Mouse (Mus musculus) gastrocnemius, postnatal 25 days (tissue): ENCODE results near the gene Olfr767. TPM values are rescaled to one million over a fixed set of nuclear protein-coding genes. Genes with fewer than 3 reads are reported as not detected.
"Not testable (repeated sequence)": the region's sequence is repeated elsewhere in the genome, so short reads cannot be mapped to it uniquely, and the experiment has no call there.

ENCODE experiments used
- DNase-seq: peaks from one replicate; pipeline ENCODE4 v3.0.0; 2022
- long read RNA-seq, 2 experiments: library from polyadenylated mRNA; stranded (forward); transcript quantifications; one replicate each; pipeline ENCODE4 v2.0.0; 2021
- total RNA-seq, 2 experiments: library from RNA; stranded (reverse); gene quantifications; 1 replicate in 1 of 2; 2 replicates in 1 of 2; pipeline ENCODE4 v1.2.3; 2021

Olfr767 gene
- total RNA-seq: not detected
- long read RNA-seq, experiment 1: 0 reads
- long read RNA-seq, experiment 2: 0 reads

GRCm38 (mm10) chr10:129082810-129083209 is at the start of gene Olfr767:
Olfr767 (minus strand) TSS chr10:129082910.
- not testable (repeated sequence) for DNase-seq

GRCm38 (mm10) chr10:129117761-129118160 is 35.1 kb upstream of the Olfr767 start, which contains the start of gene Olfr769:
Olfr769 (minus strand) TSS chr10:129117861.
- DNase-seq: no peak

- DNase-seq: no peak
Measured at GRCm38 (mm10) chr10:129115146-129115545, 32.4 kb upstream of the Olfr767 start.

GRCm38 (mm10) chr10:129101231-129101630 is 18.5 kb upstream of the Olfr767 start:
- no peak for DNase-seq

- no peak for DNase-seq
Measured at GRCm38 (mm10) chr10:129099275-129099674, 16.6 kb upstream of the Olfr767 start, which contains the start of gene Olfr768. Olfr768 (minus strand) TSS chr10:129099375.

GRCm38 (mm10) chr10:129068877-129069276 is 13.8 kb downstream of the Olfr767 start, which contains the start of gene Olfr766-ps1:
Olfr766-ps1 (minus strand) TSS chr10:129068977.
- DNase-seq: no peak

- DNase-seq: not testable (repeated sequence)
Measured at GRCm38 (mm10) chr10:129049898-129050297, 32.8 kb downstream of the Olfr767 start, which contains the start of gene Olfr765. Olfr765 (minus strand) TSS chr10:129049998.

GRCm38 (mm10) chr10:129039796-129040195 is 42.9 kb downstream of the Olfr767 start, which contains the start of gene Olfr764-ps1:
Olfr764-ps1 (minus strand) TSS chr10:129039896.
- DNase-seq: no peak

- no peak for DNase-seq
Measured at GRCm38 (mm10) chr10:129028343-129028742, 54.4 kb downstream of the Olfr767 start.

GRCm38 (mm10) chr10:129026018-129026662 is 56.6 kb downstream of the Olfr767 start:
- no peak for DNase-seq

Other genes starting within 250 kb of the Olfr767 start
- 1 to 10 TPM; 3.9 to 4.1 TPM for gene Gdf11, start 191.2 kb downstream of the Olfr767 start, total RNA-seq
- gene Cd63, start 181.9 kb downstream of the Olfr767 start, total RNA-seq: 100 to 1,000 TPM; 103 to 142 TPM
- gene Rdh5, start 160.0 kb downstream of the Olfr767 start, total RNA-seq: 1 to 10 TPM; 4.3 to 4.7 TPM
- 100 to 1,000 TPM; 152 to 165 TPM for gene Bloc1s1, start 158.9 kb downstream of the Olfr767 start, total RNA-seq
- gene Itga7, start 149.1 kb downstream of the Olfr767 start, total RNA-seq: 10 to 100 TPM; 63.5 to 67.3 TPM
- under 1 TPM in 1 of 2 experiments, not detected in 1; 0.23 TPM for gene Mettl7b, start 121.9 kb downstream of the Olfr767 start, total RNA-seq
- gene Olfr9, start 93.5 kb downstream of the Olfr767 start, total RNA-seq: not detected
- gene Olfr763, start 72.1 kb downstream of the Olfr767 start, total RNA-seq: not detected
- not detected for gene Olfr764-ps1, start 43.0 kb downstream of the Olfr767 start, total RNA-seq
- not detected for gene Olfr765, start 32.9 kb downstream of the Olfr767 start, total RNA-seq
- gene Olfr766-ps1, start 13.9 kb downstream of the Olfr767 start, total RNA-seq: not detected
- gene Olfr768, start 16.5 kb upstream of the Olfr767 start, total RNA-seq: not detected
- gene Olfr769, start 35.0 kb upstream of the Olfr767 start, total RNA-seq: not detected
- gene Olfr770, start 56.1 kb upstream of the Olfr767 start, total RNA-seq: not detected
- not detected for gene Olfr771, start 81.8 kb upstream of the Olfr767 start, total RNA-seq
- not detected for gene Olfr772, start 95.0 kb upstream of the Olfr767 start, total RNA-seq
- not detected for gene Olfr773, start 104.5 kb upstream of the Olfr767 start, total RNA-seq
- gene Olfr774, start 153.3 kb upstream of the Olfr767 start, total RNA-seq: not detected
- gene Olfr775, start 165.5 kb upstream of the Olfr767 start, total RNA-seq: not detected
- not detected for gene Olfr776, start 176.2 kb upstream of the Olfr767 start, total RNA-seq
- gene Olfr777, start 188.6 kb upstream of the Olfr767 start, total RNA-seq: not detected
- gene Olfr780, start 235.2 kb upstream of the Olfr767 start, total RNA-seq: not detected
- not detected for gene Olfr781, start 245.9 kb upstream of the Olfr767 start, total RNA-seq